Mouse (Mus musculus): ENCODE data around the gene Alad.

GRCm38 (mm10) chr4:62513998-62514506 lies 5.7 kb downstream of the Alad start:
- TF ChIP-seq POLR2A (IDR thresholded peaks at IDR 0.05; ENCODE audit: insufficient read depth, low read depth, low read length) (no peak), CTCF (IDR thresholded peaks at IDR 0.05; ENCODE audit: insufficient read depth, low read depth, low read length) (no peak)

Data from olfactory bulb, adult 2 months (tissue).